Mouse (Mus musculus): ENCODE measurements around the gene Nkx2-3. TPM values are rescaled to one million over a fixed set of nuclear protein-coding genes. Genes with fewer than 3 reads are reported as not detected.

Gene Nkx2-3
- not detected in 2 replicates for polyA plus RNA-seq (2021; fragmentation: Nextera tagmentation)
- long read RNA-seq, experiment 1, result 0 reads
- long read RNA-seq, experiment 2, result 0 reads

GRCm38 (mm10) chr19:43612051-43612450 lies at the start of gene Nkx2-3:
TSS of gene Nkx2-3 (plus strand) at chr19:43612325.

Other genes starting within 250 kb of the Nkx2-3 start
- gene Hpse2, start 224.0 kb upstream of the Nkx2-3 start, polyA plus RNA-seq (2021; fragmentation: Nextera tagmentation), result 0.03 TPM in 1 of 2 replicates, not detected in the other
- gene Cnnm1, start 171.9 kb upstream of the Nkx2-3 start, polyA plus RNA-seq (2021; fragmentation: Nextera tagmentation), result 12.4 and 19.2 TPM in 2 replicates
- 341 and 380 TPM in 2 replicates for gene Got1, start 87.7 kb upstream of the Nkx2-3 start, polyA plus RNA-seq (2021; fragmentation: Nextera tagmentation)
- 5.8 and 6.0 TPM in 2 replicates for gene Slc25a28, start 62.6 kb downstream of the Nkx2-3 start, polyA plus RNA-seq (2021; fragmentation: Nextera tagmentation)
- 4.5 and 5.3 TPM in 2 replicates for gene Entpd7, start 77.3 kb downstream of the Nkx2-3 start, polyA plus RNA-seq (2021; fragmentation: Nextera tagmentation)
- 12.6 and 15.1 TPM in 2 replicates for gene Cutc, start 140.7 kb downstream of the Nkx2-3 start, polyA plus RNA-seq (2021; fragmentation: Nextera tagmentation)
- 7.3 and 7.6 TPM in 2 replicates for gene Cox15, start 140.7 kb downstream of the Nkx2-3 start, polyA plus RNA-seq (2021; fragmentation: Nextera tagmentation)
- gene Abcc2, start 169.9 kb downstream of the Nkx2-3 start, polyA plus RNA-seq (2021; fragmentation: Nextera tagmentation), result not detected in 2 replicates